Comparison of ENCODE assay signal across 11 mouse cellular contexts in genomic region chr6:144596536-144597210, GRCm38 (mm10).
DNase-seq lines count a peak whose midpoint lies in the region; ATAC-seq and TF ChIP-seq lines count a peak whose summit lies in the region.
"Had no signal": no experiment of that assay in that cellular context is flagged by ENCODE, and none has a peak within 500 bp of the region (broad histone marks: within the 10 kb centered on the region; RNA-seq: fewer than 3 reads in every experiment).

No protein-coding gene starts in this region.

- H3K9me3 ChIP-seq in lung, embryonic 15.5 days: no peaks in the 10 kb centered on the region
- H3K9me3 ChIP-seq in hindbrain, postnatal 0 days (ENCODE audit: low read length): no peaks in the 10 kb centered on the region

- peak overlapping the region; percentile 34 for H3K27ac ChIP-seq in lung, embryonic 15.5 days
- no peak overlapping the region for H3K27ac ChIP-seq in hindbrain, postnatal 0 days
- H3K27ac ChIP-seq: macrophage had no signal

- 34% methylated on average over 8 of the region's 8 CpGs for WGBS in lung, embryonic 15.5 days
- 47% methylated on average over 8 of the region's 8 CpGs for WGBS in lung, adult 2 months
- 62% methylated on average over 8 of the region's 8 CpGs for WGBS in hindbrain, postnatal 0 days

- peak; percentile 94 for ATAC-seq in frontal cortex, adult (ENCODE audit: low TSS enrichment)
- ATAC-seq in lung, embryonic 15.5 days (ENCODE audit: borderline replicate concordance, extremely low read depth, low FRiP score, low TSS enrichment): peak; percentile 90
- ATAC-seq in hindbrain, postnatal 0 days: no peak
- ATAC-seq: Patski had no signal

- no peak for TF ChIP-seq CTCF in lung, adult 2 months (IDR thresholded peaks at IDR 0.05; ENCODE audit: insufficient read depth, low read length)
- TF ChIP-seq CTCF in hindbrain, postnatal 0 days (IDR thresholded peaks at IDR 0.05; ENCODE audit: low read depth): peak; percentile 22; the same call in 1 of the 2 replicates

- H3K27me3 ChIP-seq in lung, embryonic 15.5 days: no peaks in the 10 kb centered on the region
- no peaks in the 10 kb centered on the region for H3K27me3 ChIP-seq in hindbrain, postnatal 0 days (ENCODE audit: insufficient read depth, low read length)
- H3K27me3 ChIP-seq: Patski had no signal

- 0 out of 2 replicates have a peak overlapping the region, but pooled peaks have one; percentile 11 for H3K4me2 ChIP-seq in lung, embryonic 15.5 days
- no peak overlapping the region for H3K4me2 ChIP-seq in hindbrain, postnatal 0 days (ENCODE audit: low read depth, low read length)

- H3K9ac ChIP-seq in lung, embryonic 15.5 days: no peak overlapping the region
- no peak overlapping the region for H3K9ac ChIP-seq in hindbrain, postnatal 0 days (replicated peaks; ENCODE audit: low read length)

- DNase-seq in frontal cortex, postnatal 10 days (ENCODE audit: low spot score in 2 of 2): no peak
- DNase-seq in lung, adult 2 months: no peak
- peak; percentile 19 for DNase-seq in hindbrain, postnatal 0 days (ENCODE audit: low spot score)
- DNase-seq in mesoderm, embryonic 11.5 days (ENCODE audit: low read depth, low spot score): peak; percentile 30
- no peak for DNase-seq in thymus, postnatal 10 days (ENCODE audit: low spot score in 2 of 2)
- no peak for DNase-seq in thymus, postnatal 36 days
- DNase-seq: B cell, adult 2 months had no signal

- peaks cover 17% of the 10 kb centered on the region for H3K4me1 ChIP-seq in lung, embryonic 15.5 days
- H3K4me1 ChIP-seq in lung, adult 2 months (ENCODE audit: control insufficient read depth, insufficient read depth, low read length): no peaks in the 10 kb centered on the region
- peaks cover 7% of the 10 kb centered on the region; the same call in 1 of the 2 replicates for H3K4me1 ChIP-seq in hindbrain, postnatal 0 days (ENCODE audit: insufficient read depth, low read length)

- no peaks in the 10 kb centered on the region for H3K36me3 ChIP-seq in lung, embryonic 15.5 days
- H3K36me3 ChIP-seq in hindbrain, postnatal 0 days (ENCODE audit: insufficient read depth, low read length): no peaks in the 10 kb centered on the region

- no peak overlapping the region for H3K4me3 ChIP-seq in lung, embryonic 15.5 days
- H3K4me3 ChIP-seq in lung, adult 2 months (replicated peaks; ENCODE audit: extremely low read depth, low read depth, low read length): no peak overlapping the region
- no peak overlapping the region for H3K4me3 ChIP-seq in hindbrain, postnatal 0 days (ENCODE audit: low read length)

- no peak for TF ChIP-seq POLR2A in lung, adult 2 months (IDR thresholded peaks at IDR 0.05; ENCODE audit: borderline replicate concordance, extremely low read depth, low read depth, low read length)

Comparison
In these comparisons a context has a peak if more than half of its experiments do, and no peak if none do; other contexts are left out.
1. DNase-seq: peak in hindbrain, postnatal 0 days (single experiment) and mesoderm, embryonic 11.5 days (single experiment); none in frontal cortex, postnatal 10 days (0 of 2), lung, adult 2 months (single experiment), thymus, postnatal 10 days (0 of 2) and thymus, postnatal 36 days (0 of 2).